Mouse (Mus musculus): ENCODE results near the gene Mis18a. TPM values are rescaled to one million over a fixed set of nuclear protein-coding genes. Genes with fewer than 3 reads are reported as not detected.
A peak's percentile ranks its signal among the peaks of the same experiment; 100 is the strongest.

The Mis18a gene
- total RNA-seq, 2 experiments from 2014 or later, result 4.6 to 5.7 TPM

DNA sequence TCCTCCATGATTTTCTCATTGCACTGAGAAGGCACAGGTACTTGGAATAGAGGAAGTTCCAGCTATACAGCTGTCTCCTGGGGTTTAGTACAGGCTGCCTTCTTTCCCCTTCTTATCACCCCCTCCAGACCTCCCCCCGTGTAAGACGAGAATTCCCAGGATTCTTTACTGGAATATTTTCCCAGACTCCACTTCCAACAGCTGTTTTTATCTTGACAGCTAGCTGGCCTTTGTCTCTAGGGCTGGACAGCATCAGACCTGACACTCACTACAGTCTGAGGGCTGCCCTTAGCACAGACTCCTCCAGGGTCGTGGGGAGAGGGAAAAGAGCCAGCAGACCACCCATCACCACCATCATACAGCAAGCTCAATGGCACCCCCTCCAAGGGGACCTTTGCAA is 20.9 kb downstream of the Mis18a start:
- peak; percentile 25 to 62 for DNase-seq
- intact Hi-C loops (cut with DNase I), result no loop called here

- intact Hi-C loops (cut with DNase I), result loop anchor here (5.0 kb wide), 1 partner anchor 87 kb away; no protein-coding TSS in a partner anchor
- peak in 1 of 2 experiments; percentile 29 for DNase-seq
These were observed 22.9 kb downstream of the Mis18a start for GRCm38 (mm10) chr16:90704161-90704825.

GRCm38 (mm10) chr16:90703646-90704045 is 23.6 kb downstream of the Mis18a start:
- DNase-seq, result no peak
- intact Hi-C loops (cut with DNase I), result loop anchor here (5.0 kb wide), 1 partner anchor 86 kb away; no protein-coding TSS in a partner anchor

DNA sequence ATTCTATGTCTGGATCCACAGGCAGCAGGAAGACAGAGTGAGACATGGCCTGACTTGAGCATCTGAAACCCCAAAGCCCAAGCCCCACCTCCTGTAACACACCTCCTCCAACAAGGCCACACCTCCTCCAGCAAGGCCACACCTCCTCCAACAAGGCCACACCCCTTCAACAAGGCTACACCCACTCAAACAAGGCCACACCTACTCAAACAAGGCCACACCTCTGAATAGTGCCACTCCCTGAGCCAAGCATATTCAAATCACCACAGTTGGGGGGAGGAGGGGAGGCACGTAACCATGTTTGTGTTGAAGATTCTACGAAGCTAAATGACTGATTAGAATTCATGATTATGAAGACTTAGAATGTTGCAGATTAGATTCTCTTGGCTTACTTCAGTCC is 25.7 kb downstream of the Mis18a start:
- intact Hi-C loops (cut with DNase I), result loop anchor here (5.0 kb wide), 1 partner anchor 84 kb away; no protein-coding TSS in a partner anchor
- DNase-seq, result no peak

- intact Hi-C loops (cut with DNase I), result loop anchor here (5.0 kb wide), 1 partner anchor 67 kb away; no protein-coding TSS in a partner anchor
- DNase-seq, result no peak
These were observed 27.8 kb downstream of the Mis18a start for GRCm38 (mm10) chr16:90699390-90699789.

- intact Hi-C loops (cut with DNase I), result loop anchor here (5.0 kb wide), 1 partner anchor 64 kb away; no protein-coding TSS in a partner anchor
- no peak for DNase-seq
These were observed 30.9 kb downstream of the Mis18a start for GRCm38 (mm10) chr16:90696306-90696705.

GRCm38 (mm10) chr16:90695121-90695520 is 32.1 kb downstream of the Mis18a start:
- no peak for DNase-seq
- intact Hi-C loops (cut with DNase I), result loop anchor here (5.0 kb wide), 1 partner anchor 63 kb away; no protein-coding TSS in a partner anchor

DNA sequence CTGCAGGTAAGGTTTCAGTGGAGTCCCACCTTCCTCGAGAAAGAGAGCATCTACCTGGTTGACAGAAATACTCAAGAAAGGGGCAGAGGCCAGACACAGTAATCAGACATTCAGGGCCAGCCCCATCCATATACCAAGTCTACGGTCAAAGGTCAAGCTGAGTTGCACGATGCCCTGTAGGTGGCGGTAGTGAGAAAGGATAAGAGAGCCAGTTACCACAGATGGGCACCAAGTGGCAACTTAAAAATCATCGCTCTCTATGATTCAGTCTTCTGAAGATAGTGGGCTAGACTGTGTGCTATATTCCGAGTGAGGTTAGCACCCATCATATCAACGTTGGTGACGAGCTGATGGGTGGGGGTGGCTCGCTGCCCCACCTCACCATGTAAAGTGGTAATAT is 32.5 kb downstream of the Mis18a start:
- intact Hi-C loops (cut with DNase I), result loop anchor here (5.0 kb wide), 1 partner anchor 62 kb away; no protein-coding TSS in a partner anchor
- peak in 1 of 2 experiments; percentile 50 for DNase-seq

GRCm38 (mm10) chr16:90693625-90694024 is 33.6 kb downstream of the Mis18a start:
- no peak for DNase-seq
- intact Hi-C loops (cut with DNase I), result no loop called here

- intact Hi-C loops (cut with DNase I), result no loop called here
- DNase-seq, result peak in 1 of 2 experiments; percentile 50
These were observed 34.4 kb downstream of the Mis18a start for GRCm38 (mm10) chr16:90692704-90693385.

GRCm38 (mm10) chr16:90687687-90688263 is 39.4 kb downstream of the Mis18a start:
- DNase-seq, result no peak
- intact Hi-C loops (cut with DNase I), result no loop called here

DNA sequence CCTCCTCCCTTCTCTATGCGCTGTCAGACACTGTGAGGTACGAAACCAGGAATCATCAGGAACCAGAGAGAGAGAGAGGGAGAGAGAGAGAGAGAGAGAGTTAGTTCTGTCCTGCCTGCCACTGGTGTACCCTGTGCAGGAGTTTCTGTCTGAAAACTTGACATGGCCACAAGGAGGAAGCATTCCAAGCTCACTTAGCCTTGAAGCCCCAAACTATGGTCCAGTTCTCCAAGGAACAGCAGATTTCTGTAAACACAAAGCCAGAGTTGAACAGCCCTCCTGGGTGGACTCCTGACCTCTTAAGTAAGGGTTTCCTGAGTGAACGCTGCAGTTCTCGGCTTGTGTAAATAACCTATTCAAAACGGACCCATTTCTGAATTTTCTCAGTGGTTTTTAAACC is 40.2 kb downstream of the Mis18a start:
- no peak for DNase-seq
- intact Hi-C loops (cut with DNase I), result no loop called here

DNA sequence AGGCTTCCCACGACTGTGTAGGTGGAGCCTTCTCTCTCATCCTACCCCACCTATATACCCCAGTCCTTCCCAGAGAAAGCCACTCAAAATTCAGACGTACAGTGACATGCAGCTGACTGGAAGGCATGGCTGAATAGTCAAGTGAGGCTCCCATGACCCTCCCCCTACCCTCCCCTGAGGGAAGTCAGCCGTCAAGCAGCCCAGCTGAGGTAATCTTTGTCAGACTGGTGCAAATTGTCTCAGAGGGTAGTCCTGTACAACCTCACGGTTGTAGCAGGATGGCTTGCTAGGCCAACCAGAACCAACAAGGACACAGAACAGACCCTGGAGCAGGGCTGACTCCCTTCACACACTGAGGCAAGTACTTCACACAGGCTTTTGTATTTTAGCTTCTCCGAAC is 43.1 kb downstream of the Mis18a start:
- intact Hi-C loops (cut with DNase I), result no loop called here
- no peak for DNase-seq

DNA sequence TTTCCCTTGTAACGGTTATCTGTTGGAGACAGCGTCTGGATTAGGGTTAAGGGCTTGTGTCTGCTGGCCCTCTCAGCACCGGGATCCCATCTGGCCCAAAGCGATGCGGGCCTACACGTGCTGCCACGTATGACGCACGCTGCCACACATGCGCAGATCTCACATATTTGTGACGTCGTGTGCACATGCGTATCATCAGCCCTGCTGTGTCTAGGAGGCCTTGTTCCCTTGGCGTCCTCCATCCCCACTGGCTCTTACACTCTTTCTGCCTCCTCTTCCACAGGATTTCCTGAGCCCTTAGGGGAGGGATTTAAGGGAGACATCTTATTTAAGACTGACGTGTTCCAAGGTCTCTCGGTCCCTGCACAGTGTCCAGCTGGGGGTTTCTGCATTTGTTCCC is 47.2 kb downstream of the Mis18a start:
- intact Hi-C loops (cut with DNase I), result no loop called here
- DNase-seq, result no peak

DNA sequence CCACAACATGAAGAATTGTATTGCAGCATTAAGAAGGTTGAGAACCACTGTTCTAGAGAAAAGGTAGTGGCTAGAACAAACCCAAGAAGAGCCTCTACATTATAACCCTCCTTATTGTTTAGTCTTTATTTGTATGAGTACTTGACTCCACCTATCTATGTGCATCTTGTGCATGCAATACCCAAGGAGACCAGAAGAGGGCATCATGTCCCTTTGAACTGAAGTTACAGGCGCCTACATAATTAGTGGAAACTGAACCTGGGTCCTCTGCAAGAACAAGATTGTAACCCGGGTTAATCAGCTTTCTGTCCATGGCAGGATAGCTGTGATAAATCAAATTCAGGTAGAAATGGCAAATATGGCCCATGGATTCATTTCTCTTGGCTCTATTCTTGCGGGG is 48.4 kb downstream of the Mis18a start:
- DNase-seq, result no peak
- intact Hi-C loops (cut with DNase I), result no loop called here

DNA sequence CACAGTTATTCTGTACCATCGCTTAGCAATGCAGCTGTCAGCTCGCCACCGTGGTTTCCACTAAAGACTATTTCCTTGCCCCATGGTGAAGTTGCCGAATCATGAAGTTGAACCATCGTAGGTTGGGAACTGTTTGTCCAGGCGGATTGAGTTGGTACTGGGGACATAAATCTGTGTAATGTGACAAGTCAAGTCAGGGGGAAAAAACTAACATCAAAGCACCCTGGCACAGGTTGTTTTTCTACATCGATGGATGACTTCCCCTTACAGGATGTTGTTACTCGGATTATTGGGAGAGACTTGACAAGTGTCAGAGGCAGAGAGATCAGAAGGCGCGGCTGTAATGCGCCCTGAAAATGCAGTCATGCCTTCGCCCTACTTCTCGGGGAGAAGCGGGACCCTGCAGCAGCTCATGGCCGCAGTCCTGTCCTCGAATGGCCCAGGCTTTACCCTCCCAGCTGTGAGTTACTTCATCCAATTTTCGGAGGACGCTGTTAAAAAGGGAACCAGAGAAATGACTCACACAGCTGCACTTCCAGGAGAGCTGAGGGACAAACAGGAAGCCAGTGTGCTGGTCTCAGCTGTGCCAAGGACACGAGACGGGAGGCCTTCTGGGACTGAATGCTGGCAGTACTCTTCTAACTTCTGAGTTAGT is 50.2 kb downstream of the Mis18a start:
- peak; percentile 57 to 61 for DNase-seq
- intact Hi-C loops (cut with DNase I), result no loop called here

DNA sequence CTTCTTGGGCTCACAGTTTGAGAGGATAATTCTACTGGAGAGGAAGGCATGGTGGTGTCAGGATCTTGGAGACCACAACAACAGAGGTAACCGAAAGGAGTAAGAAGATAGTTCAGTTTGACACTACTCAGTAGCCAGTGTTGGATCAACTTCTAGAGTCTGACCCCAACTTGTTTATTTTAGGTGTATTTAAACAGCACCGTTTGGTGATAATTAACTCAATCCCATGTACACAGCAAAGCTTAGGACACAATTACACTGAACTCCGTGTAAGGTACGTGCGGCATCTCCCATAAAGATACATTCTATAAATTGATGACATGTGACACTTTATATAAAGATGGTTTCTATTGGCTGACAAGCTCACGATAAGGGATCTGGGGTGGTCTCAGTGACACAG is 52.6 kb downstream of the Mis18a start:
- intact Hi-C loops (cut with DNase I), result no loop called here
- no peak for DNase-seq

DNA sequence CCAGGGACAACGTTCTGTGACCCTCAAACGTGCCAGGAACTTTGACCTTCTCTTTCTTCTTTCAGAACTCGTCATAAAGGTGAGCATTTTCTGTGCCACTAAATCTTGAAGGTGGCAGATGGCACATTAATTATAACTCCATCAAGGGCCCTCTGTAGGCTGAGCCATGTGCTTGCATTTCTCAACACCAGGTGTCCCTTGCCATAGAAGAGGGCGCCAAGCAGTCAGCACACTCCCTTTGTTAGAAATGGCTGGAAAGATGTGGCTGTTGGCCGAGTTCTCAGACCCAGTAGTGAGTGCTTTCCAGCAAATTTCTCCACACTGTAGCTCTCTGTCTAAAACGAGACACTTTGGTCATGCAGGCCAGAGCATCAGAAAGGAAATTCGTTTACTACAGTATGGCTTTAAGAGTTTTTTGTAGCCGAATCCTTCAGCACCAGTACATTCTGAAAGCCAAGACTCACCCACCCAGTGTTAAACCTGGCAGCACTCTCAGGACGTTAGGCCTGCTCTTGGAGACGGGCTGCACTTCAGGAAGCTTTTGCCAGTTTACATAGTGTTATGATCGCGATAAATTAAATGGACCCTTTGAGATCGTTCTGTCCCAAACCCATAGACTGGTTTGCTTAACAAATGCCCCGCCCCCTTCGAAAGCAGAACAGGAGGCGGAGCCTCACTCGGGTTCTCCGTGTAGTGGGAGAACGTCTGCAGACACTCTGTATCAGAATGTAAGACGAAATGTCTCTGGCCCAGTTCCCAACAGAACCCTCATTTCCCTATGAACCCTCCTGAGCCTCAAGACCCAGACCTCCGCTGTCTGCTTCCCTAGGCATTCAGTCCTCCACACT is 53.5 kb downstream of the Mis18a start:
- DNase-seq, result peak; percentile 17 to 23
- intact Hi-C loops (cut with DNase I), result no loop called here

Measured in heart, postnatal 14 days (tissue).